Mouse (Mus musculus) heart, adult 2 months (tissue): ENCODE measurements around the gene Foxo6.

Experiments
- CTCF ChIP-seq: fragments of 200-600 bp; IDR thresholded peaks from 2 replicates; pipeline ENCODE4 v1.8.1; 2022; ENCODE audit warnings: antibody characterized with exemption, mild to moderate bottlenecking, moderate library complexity
- EP300 ChIP-seq: fragments of 200-500 bp; IDR thresholded peaks from 2 replicates; pipeline ENCODE4 v1.6.1; 2011; ENCODE audit warnings: low read depth, low read length, control low read depth; ENCODE audit not compliant: insufficient read depth
- POLR2A ChIP-seq: fragments of 200-500 bp; IDR thresholded peaks from 2 replicates; pipeline ENCODE4 v1.6.1; 2011; ENCODE audit warnings: mild to moderate bottlenecking, low read depth, low read length, control low read depth; ENCODE audit not compliant: insufficient read depth

DNA sequence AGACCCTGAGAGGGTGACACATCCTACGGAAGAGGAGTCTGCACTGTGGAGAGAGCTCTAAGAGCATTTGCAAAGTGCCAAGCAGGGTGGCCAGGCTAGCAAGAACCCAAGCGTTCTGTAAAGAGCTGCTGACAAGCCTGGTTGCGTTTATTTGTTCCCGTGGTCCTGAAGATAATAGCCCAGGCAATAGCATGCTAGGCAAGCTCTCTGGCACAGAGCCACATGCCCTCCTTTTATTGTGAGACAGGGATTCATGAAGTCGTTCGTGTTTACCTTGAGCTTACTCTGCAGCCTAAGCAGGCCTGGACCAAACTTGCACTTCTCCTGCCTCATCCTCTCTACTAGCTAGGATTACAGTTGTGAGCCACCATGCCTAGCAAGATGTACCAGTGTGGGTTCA, 65.4 kb downstream of the Foxo6 start:
- no peak for TF ChIP-seq EP300
- TF ChIP-seq CTCF: no peak
- TF ChIP-seq POLR2A: no peak
